Mouse (Mus musculus) embryo, embryonic 10.5 days (tissue): ENCODE measurements around the gene Ppp2r2d.

Experiments
- DNase-seq: peaks from one replicate; pipeline ENCODE4 v3.0.0-alpha.2; 2015; ENCODE audit warnings: low spot score

The Ppp2r2d gene

DNA sequence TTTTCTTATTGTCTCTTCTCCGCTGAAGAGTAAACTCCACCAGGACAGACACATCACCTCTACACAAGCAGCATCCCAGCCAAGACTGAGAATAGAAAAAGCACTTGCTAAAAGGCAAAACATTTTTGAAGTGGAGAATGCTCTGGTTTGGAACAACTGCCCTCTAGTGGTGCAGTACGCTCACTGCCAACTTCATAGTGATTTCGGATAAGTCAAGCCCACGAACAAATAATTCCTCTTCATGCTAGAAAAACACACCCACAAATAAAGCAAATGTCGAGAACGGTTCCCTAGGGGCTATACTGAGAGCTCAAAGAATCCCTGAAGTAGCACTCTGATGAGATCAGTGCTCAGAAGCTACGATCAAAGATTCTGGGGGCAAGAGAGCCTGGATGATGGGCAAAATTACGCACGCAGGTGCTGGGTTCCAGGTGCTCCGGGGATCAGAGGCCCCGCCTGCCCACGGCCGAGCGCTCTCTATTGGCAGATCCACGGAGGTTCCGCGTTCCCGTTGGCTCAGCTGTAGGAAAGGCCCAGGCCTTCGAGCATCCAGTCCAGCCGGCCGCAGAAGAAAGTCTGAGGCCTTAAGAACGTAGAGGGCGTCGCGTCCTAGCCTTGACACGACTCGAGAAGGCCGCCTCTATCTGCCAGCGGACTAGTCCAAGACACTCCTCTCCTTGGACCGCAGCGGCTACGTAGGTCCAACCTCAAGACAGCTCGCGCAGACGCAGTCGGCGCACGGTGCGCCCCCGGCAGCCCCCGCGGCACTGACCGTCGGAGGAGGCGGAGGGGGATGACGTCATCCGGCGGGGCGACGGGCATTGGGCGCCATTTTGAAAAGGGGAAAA lies at the start of gene Ppp2r2d, which contains the start of gene Mapk1ip1:
Gene Ppp2r2d (plus strand): TSS at position 536 of the 848 bp plus-strand sequence.
Gene Mapk1ip1 (minus strand): TSS at position 730 of the 848 bp plus-strand sequence.
- DNase-seq: peak; percentile 96

DNA sequence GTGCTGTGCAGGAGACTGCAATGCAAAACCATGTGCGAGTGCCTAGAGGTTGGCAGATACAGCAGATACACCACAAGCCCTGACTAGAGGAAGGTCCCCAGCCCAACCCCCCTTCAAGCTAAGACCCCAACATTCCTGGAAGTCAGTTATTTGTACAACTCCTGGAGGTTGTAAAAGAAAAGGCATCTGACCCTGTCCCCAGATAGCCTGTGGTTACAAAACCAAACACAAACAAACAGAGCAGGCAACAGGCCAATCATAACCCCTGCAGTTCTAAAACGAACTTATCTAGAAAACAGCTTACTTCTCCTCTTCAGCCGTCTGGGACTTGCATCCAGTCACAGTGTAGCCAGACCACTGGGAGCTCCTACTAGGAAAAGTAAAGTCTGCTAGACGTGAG lies 42.5 kb upstream of the Ppp2r2d start:
- no peak for DNase-seq

DNA sequence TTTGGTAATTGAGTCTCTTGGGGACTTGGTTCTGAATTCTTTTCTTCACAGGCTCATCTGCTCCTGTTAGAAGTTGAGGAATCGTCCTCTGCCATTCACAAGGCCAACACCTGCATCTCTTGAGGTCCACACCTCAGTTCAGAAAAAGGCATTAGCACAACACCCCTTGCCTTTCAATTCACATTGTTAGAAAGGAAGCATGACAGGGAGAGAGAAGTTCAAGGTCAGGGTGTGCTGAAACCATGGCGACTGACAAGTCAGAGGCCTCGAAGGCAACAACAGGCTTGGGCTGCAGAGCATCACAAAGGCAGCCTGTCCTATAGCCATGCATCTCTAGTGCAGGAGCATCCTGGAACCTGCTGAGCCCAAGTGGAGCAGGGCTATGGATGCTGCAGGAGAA lies 38.7 kb upstream of the Ppp2r2d start:
- no peak for DNase-seq

DNA sequence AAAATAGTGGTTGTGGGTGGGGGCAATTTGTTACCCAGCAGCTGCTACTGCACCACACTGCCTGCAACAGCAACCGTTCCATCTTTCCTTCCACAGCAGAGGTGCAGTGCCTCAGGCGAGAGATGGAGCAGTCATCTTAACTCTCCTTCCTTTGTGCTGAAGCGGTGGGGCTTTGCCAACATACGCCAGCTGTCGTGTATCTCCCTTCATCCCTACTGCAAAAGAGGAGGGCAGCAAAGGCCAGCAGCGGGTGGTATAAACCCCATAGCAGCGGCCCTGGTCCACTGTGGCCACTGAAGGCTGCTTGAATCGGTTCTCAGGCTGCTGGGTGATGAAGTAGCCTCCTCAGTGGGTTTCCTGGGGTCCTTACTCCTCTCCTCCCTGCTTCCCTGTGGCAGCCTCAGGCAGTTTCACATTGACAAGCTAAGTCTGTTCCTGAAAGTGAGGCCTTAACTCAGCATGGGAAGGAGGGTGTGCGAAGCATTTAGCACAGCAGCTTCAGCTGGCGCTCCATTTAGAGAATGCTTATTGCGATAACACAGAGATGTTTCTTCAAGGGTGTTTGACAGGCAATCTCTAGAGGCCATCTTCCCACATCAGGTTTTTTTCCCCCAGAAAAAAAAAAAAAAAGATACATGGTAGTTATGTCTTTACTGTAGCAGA lies 32.5 kb upstream of the Ppp2r2d start:
- no peak for DNase-seq

DNA sequence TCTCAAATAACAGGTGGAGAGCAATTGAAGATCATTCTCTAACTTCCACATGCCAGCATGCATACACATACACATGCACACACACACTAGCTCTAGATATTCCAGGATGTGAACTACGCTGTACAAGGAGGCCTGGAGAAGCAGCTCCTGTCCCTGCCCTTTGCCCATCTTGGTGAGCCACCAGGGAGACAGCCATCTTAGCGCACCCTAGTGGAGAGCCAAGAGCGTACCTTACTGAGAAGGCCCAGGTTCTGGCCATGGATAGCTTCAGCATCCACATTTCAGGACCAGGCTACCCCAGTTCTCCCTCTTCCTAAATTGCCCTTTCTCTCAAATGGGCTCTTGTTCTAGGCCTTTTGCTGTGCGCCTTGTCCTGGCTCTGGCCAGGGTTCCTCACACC lies 27.6 kb upstream of the Ppp2r2d start:
- peak; percentile 42 for DNase-seq

DNA sequence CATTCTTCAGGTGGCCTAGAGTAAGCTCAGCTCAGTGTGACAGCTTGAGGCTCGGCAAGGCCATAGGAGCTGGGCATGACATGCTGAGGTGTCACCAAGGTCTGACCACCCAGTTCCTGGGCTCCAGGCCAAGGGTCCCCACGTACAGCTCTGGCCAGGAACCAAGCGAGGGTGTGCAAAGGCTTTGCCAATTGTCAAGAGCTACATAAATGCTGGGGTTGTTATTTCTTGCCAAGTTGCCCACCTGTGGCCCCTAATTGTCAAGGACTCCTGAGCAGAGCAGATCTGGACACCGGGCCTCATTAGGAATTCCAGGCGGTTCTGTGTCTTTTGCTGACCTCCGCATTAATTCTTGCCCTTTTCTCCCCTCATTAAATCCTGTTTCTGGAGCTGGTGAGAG lies 21.5 kb upstream of the Ppp2r2d start:
- DNase-seq: no peak

DNA sequence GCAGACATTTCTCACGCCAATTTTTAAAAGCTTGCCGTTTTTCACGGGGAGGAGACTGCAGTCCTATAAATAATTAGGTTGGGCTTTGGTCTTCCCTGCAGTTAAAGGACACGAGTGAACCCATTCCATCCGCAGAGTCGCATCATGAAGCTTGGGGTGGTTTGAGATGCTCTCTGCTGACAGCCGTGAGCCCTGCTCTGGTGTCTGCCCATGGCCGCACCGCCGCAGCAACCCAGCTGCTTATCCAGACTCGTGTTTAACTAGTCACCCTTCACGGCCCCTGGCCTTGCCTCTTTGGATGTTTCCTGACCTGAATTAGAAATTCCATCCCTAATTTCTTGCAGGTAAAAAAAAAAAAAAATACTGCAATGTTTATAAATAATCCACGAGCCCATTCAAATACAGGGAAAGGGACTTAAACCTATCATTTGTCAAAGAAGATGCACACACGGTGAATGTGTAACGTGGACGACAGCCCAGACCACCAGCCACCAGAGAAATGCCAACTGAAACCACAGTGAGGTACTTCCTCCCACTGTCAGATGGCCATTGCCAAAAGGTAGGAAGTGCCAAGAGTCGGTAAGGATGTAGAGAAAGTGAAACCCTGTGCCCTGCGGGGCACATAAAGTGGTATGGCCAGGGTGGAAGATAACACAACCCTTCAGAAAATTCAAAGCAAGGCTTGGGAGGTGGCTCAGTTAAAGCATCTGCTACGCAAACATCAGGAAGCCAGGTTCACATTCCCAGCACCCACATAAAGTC lies 20.7 kb upstream of the Ppp2r2d start:
- no peak for DNase-seq

DNA sequence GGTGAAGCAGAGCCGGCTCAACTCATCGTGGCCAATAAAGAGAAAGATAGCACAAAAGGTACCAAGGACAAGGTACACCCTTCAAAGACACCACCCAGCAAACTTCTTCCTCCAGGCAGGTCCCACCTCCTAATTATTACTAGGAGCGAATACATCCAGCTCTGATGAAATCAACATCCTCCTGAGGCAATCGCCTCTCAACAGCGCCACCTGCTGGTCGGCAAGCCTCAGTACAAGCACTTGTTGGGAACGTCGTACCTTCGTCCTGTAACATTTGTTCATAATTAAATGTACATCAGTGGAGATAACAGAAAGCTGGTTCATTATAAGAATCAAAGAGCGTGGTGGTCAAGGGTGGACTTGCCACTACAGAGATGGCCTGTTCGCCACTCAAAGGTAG lies 18.1 kb upstream of the Ppp2r2d start:
- DNase-seq: peak; percentile 74

DNA sequence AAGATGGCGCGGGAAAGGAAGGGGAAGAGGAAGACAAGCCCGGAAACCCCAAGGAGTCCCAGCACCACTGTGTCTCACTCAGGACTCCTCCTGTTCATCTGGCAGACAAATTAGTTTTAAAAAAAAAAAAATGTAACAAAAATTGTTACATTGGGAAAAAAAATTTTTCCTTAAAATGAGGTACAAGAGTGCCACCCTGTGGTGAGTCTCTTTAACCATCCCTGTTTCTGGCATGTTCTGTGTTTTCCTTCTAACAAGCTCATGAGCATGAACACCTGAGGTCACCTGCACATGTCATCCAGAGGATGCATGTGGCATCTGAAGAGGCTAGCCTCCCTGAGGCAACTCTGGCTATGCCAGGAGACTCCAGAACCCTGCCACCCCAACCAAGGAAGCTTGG lies 10.9 kb upstream of the Ppp2r2d start:
- DNase-seq: peak; percentile 27

DNA sequence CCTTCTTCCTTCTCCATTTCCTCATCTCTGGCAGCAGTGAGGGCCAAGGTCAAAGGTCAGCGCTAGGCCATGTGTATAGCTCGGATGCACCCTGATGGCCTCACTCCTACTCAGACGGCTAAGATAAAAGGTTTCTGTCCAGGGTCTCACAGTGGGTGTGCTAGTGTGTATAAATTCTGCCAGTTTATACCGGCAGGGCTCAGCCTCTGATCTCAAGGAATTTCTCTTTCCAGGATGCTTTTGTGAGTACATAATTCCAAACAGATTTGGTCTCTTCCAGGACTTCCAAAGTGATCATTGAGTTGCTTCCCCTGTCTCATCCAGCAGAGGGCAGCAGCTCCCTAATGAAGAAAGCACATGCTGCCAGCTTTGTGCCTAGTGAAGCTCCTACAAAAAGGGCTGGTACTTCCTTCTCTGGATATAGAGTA lies 5.3 kb upstream of the Ppp2r2d start:
- peak; percentile 95 for DNase-seq

DNA sequence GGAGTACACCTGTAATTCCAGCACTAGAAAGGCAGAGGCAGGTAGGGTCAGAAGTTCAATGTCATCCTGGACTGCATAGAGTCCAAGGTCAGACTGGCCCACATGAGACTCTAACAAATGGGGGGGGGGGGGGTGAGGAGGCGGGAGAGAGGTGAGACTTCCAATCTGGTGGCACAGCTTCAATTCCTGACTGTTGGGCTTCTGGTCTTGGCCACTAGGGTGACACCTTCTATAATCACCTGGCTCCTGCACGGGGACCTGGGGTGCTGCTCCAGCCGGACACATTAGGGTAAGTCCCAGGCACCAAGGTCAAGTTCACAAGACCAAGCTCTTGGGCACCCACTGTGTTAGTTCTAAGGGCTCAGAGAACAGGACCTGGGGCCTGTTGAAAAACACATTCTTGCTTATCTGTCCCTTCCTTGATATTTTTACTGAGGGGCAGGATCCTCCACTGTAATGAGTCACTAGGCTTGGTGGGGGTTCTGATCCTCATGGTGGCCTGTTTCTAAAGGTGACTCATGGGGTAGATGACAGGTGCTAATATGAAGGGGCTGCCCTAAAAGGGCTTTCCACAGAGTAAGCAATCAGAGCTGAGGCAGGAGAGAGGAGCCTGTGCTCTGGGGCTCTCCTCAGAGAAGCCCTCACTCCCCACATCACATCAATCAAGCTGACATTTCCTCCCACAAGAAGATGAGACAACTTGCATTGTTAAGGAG lies 4.3 kb upstream of the Ppp2r2d start:
- peak; percentile 33 for DNase-seq

DNA sequence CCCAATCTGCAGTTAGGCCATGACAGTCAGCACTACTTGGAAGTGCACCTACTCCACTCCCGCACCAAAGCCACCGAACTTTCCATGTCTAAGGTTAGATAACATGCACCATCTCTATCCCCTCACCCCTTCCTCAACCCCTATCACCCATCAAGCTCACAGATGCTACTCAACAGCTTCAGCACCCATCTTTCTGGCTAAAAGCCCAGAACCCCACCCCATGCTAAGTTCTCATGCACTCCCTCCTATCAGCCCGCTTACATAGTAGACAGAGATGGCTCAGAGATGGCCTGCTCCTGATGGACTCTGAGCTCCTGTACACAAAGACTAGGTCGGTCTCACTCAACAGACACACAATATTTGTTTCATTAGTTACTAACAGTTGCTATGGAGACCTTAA lies 2.5 kb upstream of the Ppp2r2d start:
- no peak for DNase-seq

DNA sequence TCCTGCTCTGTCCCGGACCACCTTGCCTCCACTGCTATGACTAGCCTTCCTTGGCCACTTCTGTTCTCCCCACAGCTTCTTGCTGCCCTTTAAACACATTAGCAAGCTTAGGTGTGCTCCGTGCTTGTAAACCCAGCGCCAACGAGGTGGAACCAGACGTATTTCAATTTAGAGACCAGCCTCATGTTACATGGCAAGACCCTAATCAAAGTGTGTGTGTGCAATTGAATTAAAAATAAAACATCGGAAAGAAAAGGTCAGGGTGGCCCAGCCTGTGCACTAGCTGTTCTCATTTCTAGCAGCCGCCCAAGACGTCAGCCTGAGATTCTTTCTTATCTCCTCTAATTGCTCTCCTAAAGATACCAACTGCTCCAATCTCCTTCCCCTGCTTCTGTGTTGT lies 768 bp upstream of the Ppp2r2d start:
- DNase-seq: no peak

DNA sequence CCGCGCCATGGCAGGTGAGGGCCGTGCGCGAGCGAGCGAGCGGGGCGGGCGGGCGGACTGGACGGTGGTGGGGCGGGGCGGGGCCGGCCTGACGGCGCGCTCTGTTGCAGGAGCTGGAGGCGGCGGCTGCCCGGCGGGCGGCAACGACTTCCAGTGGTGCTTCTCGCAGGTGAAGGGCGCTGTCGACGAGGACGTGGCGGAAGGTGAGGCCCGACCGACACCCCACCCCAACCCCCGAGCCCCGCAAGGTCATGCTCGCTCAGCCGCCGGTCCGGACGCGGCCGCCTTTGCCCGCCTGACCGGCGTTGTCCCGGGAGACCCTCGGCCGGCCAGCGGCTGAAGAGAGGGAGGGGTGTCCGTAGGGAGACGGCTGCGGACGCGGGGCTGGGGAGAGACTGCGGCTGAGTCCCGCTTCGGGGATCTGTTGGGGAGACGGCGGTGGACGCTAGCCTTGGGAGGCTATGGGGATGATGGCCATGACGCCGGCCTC lies 668 bp downstream of the Ppp2r2d start:
- no peak for DNase-seq

DNA sequence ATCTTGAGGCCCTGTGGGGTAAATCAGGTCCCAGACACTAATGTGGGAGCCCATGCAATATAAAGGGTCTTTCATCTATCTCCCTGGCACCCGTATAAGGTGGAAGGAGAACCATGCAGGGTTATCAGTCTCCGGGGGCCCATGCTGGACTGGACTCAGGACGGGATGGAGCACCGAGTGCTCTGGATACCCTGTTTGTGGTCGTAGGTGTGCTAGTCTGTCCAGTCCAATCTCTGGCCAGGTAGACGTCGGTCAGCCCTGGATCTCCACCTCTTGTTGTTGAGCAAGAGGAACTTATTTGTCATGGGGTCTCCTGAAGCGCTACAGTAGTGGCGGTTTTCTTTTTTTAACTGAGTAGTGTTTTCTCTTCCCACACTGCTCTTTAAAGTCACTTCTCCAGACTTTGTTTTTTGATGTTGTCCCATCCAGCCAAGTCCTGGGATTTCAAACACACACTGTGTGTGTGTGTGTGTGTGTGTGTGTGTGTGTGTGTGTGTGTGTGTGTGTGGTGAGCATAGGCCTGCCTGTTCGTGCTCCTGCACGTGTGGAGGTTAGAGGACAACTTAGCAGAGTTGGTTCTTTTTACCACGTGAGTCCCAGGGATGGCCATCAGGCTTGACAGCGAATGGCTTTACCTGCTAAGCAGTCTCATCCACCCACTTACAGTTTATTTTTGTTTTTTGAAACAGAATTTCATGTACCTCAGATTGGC lies 1.6 kb downstream of the Ppp2r2d start:
- DNase-seq: no peak

DNA sequence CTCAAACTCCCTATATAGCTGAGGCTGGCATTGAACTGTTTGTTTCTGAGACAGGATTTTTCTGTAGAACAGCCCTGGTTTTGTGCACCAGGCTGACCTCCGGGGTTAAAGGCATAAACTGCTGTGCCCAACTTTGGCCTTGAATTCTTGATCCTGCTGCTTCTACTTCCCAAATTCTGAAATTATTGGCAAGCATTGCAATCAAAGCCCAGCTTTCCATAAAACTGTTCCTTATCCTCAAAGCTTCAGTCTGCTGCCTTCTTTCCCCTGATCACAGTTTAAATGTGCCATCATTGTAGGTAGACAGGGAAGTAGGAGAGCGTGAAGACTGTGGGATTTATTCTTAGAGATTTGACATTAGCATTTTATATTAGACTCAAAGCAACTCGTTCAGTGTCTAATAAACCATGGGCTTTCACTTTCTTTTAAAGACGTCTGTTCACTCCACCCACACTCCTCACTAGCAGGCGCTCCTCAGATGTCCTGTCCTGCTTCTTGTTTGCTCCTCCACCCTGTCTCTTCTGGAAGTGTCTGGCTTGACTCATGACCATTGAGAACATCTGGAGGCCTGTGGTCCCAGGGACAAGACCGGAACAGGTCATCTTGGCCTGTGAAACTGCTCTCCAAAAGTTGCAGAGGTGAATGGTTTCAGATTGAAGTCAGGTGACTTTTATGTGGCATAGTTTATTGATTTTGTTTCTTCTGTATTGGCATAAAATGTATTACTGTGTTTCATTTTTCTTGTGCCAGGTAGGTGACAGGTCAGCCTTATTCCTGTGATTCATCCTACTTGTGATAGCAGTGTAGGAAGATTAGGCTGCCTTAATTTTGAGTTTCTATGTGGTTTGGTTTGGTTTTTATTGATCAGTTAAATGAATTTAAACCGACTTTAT lies 2.4 kb downstream of the Ppp2r2d start:
- no peak for DNase-seq

DNA sequence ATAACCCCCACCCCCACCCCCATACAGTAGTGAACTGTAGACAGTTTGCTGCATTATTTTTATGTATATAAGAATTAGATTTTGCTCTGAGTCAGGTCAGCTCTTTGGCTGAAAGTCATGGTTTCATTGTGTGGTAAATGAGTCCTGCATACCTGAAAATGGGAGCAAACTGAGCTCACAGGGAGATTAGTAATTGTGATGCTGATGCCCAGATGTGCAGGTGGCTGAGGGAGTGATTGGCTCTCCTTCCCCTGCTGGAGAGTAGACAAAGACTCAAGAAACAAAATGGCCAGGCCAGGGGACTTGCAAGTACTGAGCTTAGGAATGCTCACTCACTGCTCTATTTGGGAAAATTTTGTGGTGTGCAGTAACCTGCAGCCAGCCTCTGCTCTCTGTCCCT lies 4.2 kb downstream of the Ppp2r2d start:
- DNase-seq: no peak

DNA sequence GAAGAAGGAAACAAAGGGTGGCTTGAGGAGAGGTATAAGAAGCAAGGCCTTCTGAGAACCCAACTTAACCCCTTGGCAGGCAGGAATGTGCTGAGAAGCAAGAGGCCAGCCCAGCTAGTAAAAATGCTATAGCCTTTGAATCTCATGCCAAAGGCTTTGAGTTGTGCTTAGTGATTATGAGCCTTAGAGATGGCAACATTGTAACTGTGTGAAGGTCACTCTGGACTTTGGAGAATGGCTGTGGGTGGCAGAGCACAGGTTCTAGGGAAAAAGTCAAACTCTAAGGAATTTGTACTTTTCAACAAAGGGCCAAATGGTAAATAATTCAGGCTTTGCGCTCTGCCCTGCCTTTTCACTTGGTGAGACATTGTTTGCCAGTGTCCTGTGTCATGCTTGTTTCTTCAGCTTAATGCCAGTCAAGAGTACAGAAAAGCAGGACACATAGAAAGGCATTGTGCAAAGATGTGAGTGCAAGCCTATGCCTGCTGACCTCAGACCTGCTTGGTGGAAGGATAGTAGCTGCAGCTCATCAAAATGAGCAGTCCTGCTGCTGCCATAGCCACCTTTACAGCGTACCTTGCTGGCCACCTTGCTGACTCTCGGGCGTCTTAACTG lies 7.6 kb downstream of the Ppp2r2d start:
- DNase-seq: no peak

DNA sequence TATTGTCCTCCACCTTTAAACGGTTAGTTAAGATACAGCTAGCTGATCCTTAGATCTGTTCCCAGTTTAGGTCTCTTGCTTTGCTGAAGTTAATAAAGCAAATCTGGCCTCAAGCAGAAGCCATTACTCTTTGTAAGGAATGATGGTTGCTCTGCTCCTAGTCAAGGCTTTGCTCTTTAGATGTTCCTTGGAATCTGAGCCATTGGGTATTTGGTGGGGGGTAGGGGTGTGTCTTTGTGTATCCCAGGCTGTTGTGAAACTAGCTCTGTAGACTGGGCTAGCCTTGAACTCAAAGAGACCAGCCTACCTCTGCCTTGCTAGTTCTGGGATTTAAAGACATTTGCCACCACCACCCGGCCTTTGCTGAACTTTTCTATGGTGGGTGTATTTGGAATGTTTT lies 8.3 kb downstream of the Ppp2r2d start:
- DNase-seq: no peak

DNA sequence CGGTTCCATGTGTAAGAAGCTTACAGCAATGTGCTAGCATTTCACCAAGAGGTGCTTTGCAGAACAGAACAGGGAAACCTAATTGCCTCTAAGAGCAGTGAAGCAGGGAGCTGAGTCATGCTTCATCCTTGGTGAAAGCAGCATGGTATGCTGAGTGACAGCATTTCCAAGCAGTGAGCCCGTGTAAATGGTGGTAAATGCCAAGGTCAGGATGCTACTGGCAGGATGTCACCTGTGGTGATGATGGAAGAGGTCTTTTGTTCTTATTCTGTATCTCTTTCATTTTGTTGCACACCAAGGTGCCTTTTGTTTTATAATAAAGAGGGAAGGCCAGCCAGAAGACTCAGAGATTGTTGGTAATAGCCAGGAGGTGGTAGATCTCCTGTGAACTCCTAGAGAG lies 10.8 kb downstream of the Ppp2r2d start:
- DNase-seq: no peak
